Mouse (Mus musculus) urinary bladder, postnatal 4 days (tissue): ENCODE measurements around the gene Fut2.
"Not testable (repeated sequence)": the region's sequence is repeated elsewhere in the genome, so short reads cannot be mapped to it uniquely, and the experiment has no call there.

Experiments used
- DNase-seq, 2 experiments: peaks; one replicate each; pipeline ENCODE4 v3.0.0; 2021 to 2022; ENCODE audit warnings: low spot score in 2 of 2

Fut2 gene

GRCm38 (mm10) chr7:45677627-45678295, 11.6 kb upstream of the Fut2 start:
- DNase-seq = no peak

GRCm38 (mm10) chr7:45668921-45669320, 2.7 kb upstream of the Fut2 start:
- no peak for DNase-seq

- no peak for DNase-seq
Measured at GRCm38 (mm10) chr7:45667761-45668160, 1.6 kb upstream of the Fut2 start.

GRCm38 (mm10) chr7:45665303-45666138, 673 bp downstream of the Fut2 start:
- DNase-seq = no peak

- DNase-seq = not testable (repeated sequence)
Measured at GRCm38 (mm10) chr7:45661702-45662101, 4.5 kb downstream of the Fut2 start.

- no peak for DNase-seq
Measured at GRCm38 (mm10) chr7:45660746-45661478, 5.3 kb downstream of the Fut2 start.

GRCm38 (mm10) chr7:45654424-45655047, 11.7 kb downstream of the Fut2 start:
- DNase-seq = no peak

GRCm38 (mm10) chr7:45650484-45650883, 15.7 kb downstream of the Fut2 start:
- DNase-seq = not testable (repeated sequence)

- no peak for DNase-seq
Measured at GRCm38 (mm10) chr7:45649351-45649750, 16.8 kb downstream of the Fut2 start.

- no peak for DNase-seq
Measured at GRCm38 (mm10) chr7:45646671-45647070, 19.5 kb downstream of the Fut2 start.

- no peak for DNase-seq
Measured at GRCm38 (mm10) chr7:45645591-45645971, 20.6 kb downstream of the Fut2 start.

- DNase-seq = no peak
Measured at GRCm38 (mm10) chr7:45644872-45645590, 21.2 kb downstream of the Fut2 start.

GRCm38 (mm10) chr7:45644183-45644582, 22.0 kb downstream of the Fut2 start:
- DNase-seq = no peak

GRCm38 (mm10) chr7:45643441-45644178, 22.6 kb downstream of the Fut2 start:
- peak; percentile 94 to 97 for DNase-seq

- DNase-seq = no peak
Measured at GRCm38 (mm10) chr7:45642503-45643255, 23.5 kb downstream of the Fut2 start.

GRCm38 (mm10) chr7:45642083-45642482, 24.1 kb downstream of the Fut2 start:
- DNase-seq = no peak

GRCm38 (mm10) chr7:45641391-45642040, 24.7 kb downstream of the Fut2 start:
- peak in 1 of 2 experiments; percentile 54 for DNase-seq

- DNase-seq = no peak
Measured at GRCm38 (mm10) chr7:45640191-45640957, 25.8 kb downstream of the Fut2 start.
